Mouse (Mus musculus) midbrain, embryonic 14.5 days (tissue): Measurements from ENCODE around the gene Ccdc40. TPM values are rescaled to one million over a fixed set of nuclear protein-coding genes. Genes with fewer than 3 reads are reported as not detected.
A peak's percentile ranks its signal among the peaks of the same experiment; 100 is the strongest.

ENCODE experiments used
- ATAC-seq: fragments of 200-750 bp; cut with Nextera tagmentation; 2 replicates; pipeline ENCODE4 v1.8.0; 2017; ENCODE audit warnings: moderate number of reproducible peaks, moderate library complexity; ENCODE audit not compliant: low FRiP score, low TSS enrichment
- DNase-seq: peaks from one replicate; pipeline ENCODE4 v3.0.0-alpha.2; 2015
- H3K27ac ChIP-seq: fragments of 300-500 bp; sonication (generic); replicated peaks from 2 replicates; pipeline ENCODE4 v1.5.1; 2014; ENCODE audit warnings: mild to moderate bottlenecking, low read depth, low read length, moderate library complexity
- H3K27me3 ChIP-seq: fragments of 300-500 bp; sonication (generic); 2 replicates; pipeline ENCODE4 v1.6.1; 2014; ENCODE audit warnings: low read length, control low read depth, mixed read lengths; ENCODE audit not compliant: control insufficient read depth, insufficient read depth
- H3K36me3 ChIP-seq: fragments of 300-500 bp; sonication (generic); 2 replicates; pipeline ENCODE4 v1.6.1; 2014; ENCODE audit warnings: low read length, control low read depth; ENCODE audit not compliant: control insufficient read depth, insufficient read depth
- H3K4me1 ChIP-seq: fragments of 300-500 bp; sonication (generic); 2 replicates; pipeline ENCODE4 v1.6.1; 2014; ENCODE audit warnings: mild to moderate bottlenecking, antibody characterized with exemption, low read length, control low read depth; ENCODE audit not compliant: control insufficient read depth, insufficient read depth
- H3K4me2 ChIP-seq: fragments of 300-500 bp; sonication (generic); 2 replicates; pipeline ENCODE4 v1.6.1; 2014; ENCODE audit warnings: mild to moderate bottlenecking, low read length, moderate library complexity
- H3K4me3 ChIP-seq: fragments of 300-500 bp; sonication (generic); replicated peaks from 2 replicates; pipeline ENCODE4 v1.5.1; 2014; ENCODE audit warnings: low read depth, low read length
- H3K9ac ChIP-seq: fragments of 300-500 bp; sonication (generic); replicated peaks from 2 replicates; pipeline ENCODE4 v1.6.1; 2014; ENCODE audit warnings: mild to moderate bottlenecking, low read length, moderate library complexity
- H3K9me3 ChIP-seq: fragments of 300-500 bp; sonication (generic); 2 replicates; pipeline ENCODE4 v1.6.1; 2016; ENCODE audit warnings: low read length, control low read depth, mixed read lengths; ENCODE audit not compliant: control insufficient read depth
- WGBS: fragments of 180-500 bp; shearing (Covaris S2); extraction: QIAGEN DNeasy Blood & Tissue Kit; methylation state at CpG from one replicate; pipeline ENCODE4 v1.1.7; 2014; 5-methylcytosine and 5-hydroxymethylcytosine counted together
- polyA plus RNA-seq: library from polyadenylated mRNA; unstranded; fragments of >200 nt; fragmentation: Nextera tagmentation; extraction: Ambion mirVana; gene quantifications from 2 replicates; pipeline ENCODE4 v1.2.1, GENCODE M21; 2014

Gene Ccdc40
- polyA plus RNA-seq, 1 experiment from 2014 or later: 13.3 TPM

DNA sequence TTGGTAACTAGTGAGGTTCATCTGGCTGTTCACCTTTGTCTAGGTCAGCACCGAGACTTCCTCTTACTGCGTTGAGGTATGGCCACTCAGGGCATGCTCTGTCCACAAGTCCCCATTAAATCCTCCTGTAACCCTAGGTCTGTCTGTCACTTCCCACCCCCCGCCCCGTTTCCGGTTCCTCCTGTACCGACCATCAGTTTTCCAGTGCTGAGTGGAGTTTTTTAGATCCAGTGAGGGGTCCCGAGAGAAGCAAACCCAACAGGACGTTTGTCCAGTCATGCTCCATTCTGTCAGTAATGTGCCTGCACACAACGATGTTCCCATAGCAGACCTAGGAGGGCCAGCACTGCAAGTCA lies 29.8 kb downstream of the Ccdc40 start:
- peaks cover 4% of the 10 kb centered on the region; the same call in 1 of the 2 replicates for H3K36me3 ChIP-seq
- no peak overlapping the region; the same call in 1 of the 2 replicates for H3K9ac ChIP-seq
- ATAC-seq (no peak), DNase-seq (no peak)
- no peaks in the 10 kb centered on the region for H3K4me1 ChIP-seq
- H3K4me3 ChIP-seq: peak overlapping the region; percentile 18; the same call in 1 of the 2 replicates
- peak overlapping the region; percentile 48 for H3K4me2 ChIP-seq
- H3K27ac ChIP-seq: no peak overlapping the region
- no peaks in the 10 kb centered on the region for H3K27me3 ChIP-seq
- no peaks in the 10 kb centered on the region for H3K9me3 ChIP-seq
- 72% methylated on average over 9 of the region's 9 CpGs for WGBS

DNA sequence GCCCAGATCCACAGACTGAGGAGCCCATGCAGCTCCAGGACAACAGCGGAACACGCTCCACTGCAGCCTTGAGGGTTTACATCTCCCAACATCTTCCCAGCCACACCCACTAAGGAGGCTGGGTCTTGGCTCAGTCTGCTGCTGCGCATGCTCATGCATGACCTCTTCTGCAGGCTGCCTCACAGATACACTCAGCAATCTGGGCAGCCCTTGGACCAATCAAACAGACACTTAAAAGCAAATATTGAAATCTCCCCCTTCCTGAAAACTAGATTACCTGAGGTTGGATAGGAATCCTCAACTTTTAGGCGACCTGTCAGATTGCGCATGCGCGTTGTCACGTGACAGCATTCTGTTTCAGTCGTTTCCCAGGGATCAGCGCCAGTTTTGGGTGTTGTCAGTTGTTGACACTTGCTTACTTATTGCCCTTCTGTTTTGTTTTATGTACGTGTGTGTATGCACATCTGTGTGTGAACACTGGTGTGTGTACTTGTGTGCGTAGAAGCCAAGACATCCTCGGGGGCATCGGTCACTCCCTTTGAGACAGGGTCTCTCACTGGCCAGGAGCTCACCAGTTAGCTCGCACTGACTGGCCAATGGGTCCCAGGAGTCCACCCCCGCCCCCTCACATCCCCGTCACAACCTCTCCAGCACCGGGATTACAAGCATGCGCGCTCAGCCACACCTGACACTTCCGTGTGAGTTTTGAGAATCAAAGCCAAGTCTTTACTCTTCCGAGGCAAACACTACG lies 30.4 kb downstream of the Ccdc40 start:
- Histone ChIP-seq H3K4me1 (no peaks in the 10 kb centered on the region), H3K4me3 (peak overlapping the region; percentile 18; the same call in 1 of the 2 replicates), H3K9me3 (no peaks in the 10 kb centered on the region), H3K9ac (peak overlapping the region; percentile 9; the same call in 1 of the 2 replicates), H3K27ac (0 out of 2 replicates have a peak overlapping the region, but pooled peaks have one; percentile 3), H3K4me2 (peak overlapping the region; percentile 48), H3K36me3 (peaks cover 4% of the 10 kb centered on the region; the same call in 1 of the 2 replicates), H3K27me3 (no peaks in the 10 kb centered on the region)
- ATAC-seq: no peak
- 67% methylated on average over 23 of the region's 23 CpGs for WGBS
- DNase-seq: peak; percentile 74

DNA sequence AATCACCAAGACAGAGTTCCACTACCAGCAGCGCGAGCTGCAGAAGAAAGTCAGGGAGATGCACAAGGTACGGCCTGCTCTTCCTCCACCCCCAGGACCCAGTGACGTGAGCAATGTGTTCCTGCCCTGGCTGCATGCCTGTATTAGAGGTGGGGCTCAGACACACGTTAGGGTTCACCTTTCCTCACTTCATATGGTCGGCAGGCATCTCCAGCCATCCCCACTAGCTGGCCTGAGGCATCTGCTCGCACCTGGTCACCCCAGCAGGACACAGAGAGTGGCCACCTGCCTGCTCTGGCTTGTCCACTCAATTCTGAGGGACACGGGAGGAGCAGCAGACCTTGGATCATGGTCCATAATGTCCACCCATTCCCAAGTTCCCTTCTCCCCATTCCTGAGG lies 31.6 kb downstream of the Ccdc40 start:
- WGBS: 90% methylated on average over 8 of the region's 8 CpGs
- ATAC-seq (no peak), DNase-seq (no peak)
- H3K27ac ChIP-seq: no peak overlapping the region
- no peak overlapping the region for H3K4me3 ChIP-seq
- H3K4me2 ChIP-seq: no peak overlapping the region
- no peak overlapping the region for H3K9ac ChIP-seq
- H3K36me3 ChIP-seq: peaks cover 9% of the 10 kb centered on the region; the same call in 1 of the 2 replicates
- no peaks in the 10 kb centered on the region for H3K27me3 ChIP-seq
- no peaks in the 10 kb centered on the region for H3K9me3 ChIP-seq
- no peaks in the 10 kb centered on the region for H3K4me1 ChIP-seq

GRCm38 (mm10) chr11:119264413-119264812 lies 36.0 kb downstream of the Ccdc40 start:
- Histone ChIP-seq H3K4me3 (no peak overlapping the region), H3K9me3 (no peaks in the 10 kb centered on the region), H3K9ac (no peak overlapping the region), H3K4me2 (no peak overlapping the region), H3K4me1 (peaks cover 13% of the 10 kb centered on the region), H3K27me3 (no peaks in the 10 kb centered on the region), H3K27ac (no peak overlapping the region), H3K36me3 (peaks cover 9% of the 10 kb centered on the region; the same call in 1 of the 2 replicates)
- ATAC-seq (no peak), DNase-seq (no peak)
- WGBS: 93% methylated on average over 13 of the region's 13 CpGs

- WGBS: 76% methylated on average over 7 of the region's 7 CpGs
- Histone ChIP-seq H3K4me2 (no peak overlapping the region), H3K27ac (no peak overlapping the region), H3K4me1 (peaks cover 13% of the 10 kb centered on the region), H3K9me3 (no peaks in the 10 kb centered on the region), H3K36me3 (peaks cover 8% of the 10 kb centered on the region; the same call in 1 of the 2 replicates), H3K27me3 (no peaks in the 10 kb centered on the region), H3K4me3 (no peak overlapping the region), H3K9ac (no peak overlapping the region)
- no peak for ATAC-seq
- DNase-seq: no peak
Measured at GRCm38 (mm10) chr11:119265811-119266210, 37.4 kb downstream of the Ccdc40 start.

- peaks cover 14% of the 10 kb centered on the region for H3K36me3 ChIP-seq
- no peak overlapping the region for H3K4me3 ChIP-seq
- WGBS: 44% methylated on average over 6 of the region's 6 CpGs
- ATAC-seq (peak; percentile 25; the same call in 1 of the 2 replicates), DNase-seq (no peak)
- H3K4me1 ChIP-seq: peaks cover 13% of the 10 kb centered on the region
- H3K27ac ChIP-seq: peak overlapping the region; percentile 32; the same call in 1 of the 2 replicates
- no peaks in the 10 kb centered on the region for H3K27me3 ChIP-seq
- H3K4me2 ChIP-seq: peak overlapping the region; percentile 84
- no peaks in the 10 kb centered on the region for H3K9me3 ChIP-seq
- no peak overlapping the region for H3K9ac ChIP-seq
Measured at GRCm38 (mm10) chr11:119267241-119267674, 38.9 kb downstream of the Ccdc40 start.

GRCm38 (mm10) chr11:119267768-119268556 lies 39.6 kb downstream of the Ccdc40 start, which contains the start of gene Gaa:
Gene Gaa (plus strand): TSS chr11:119267887.
- Histone ChIP-seq H3K36me3 (peaks cover 17% of the 10 kb centered on the region), H3K9me3 (no peaks in the 10 kb centered on the region), H3K27ac (peak within 1 kb of the TSS; percentile 32), H3K27me3 (no peaks in the 10 kb centered on the region), H3K4me3 (peak within 1 kb of the TSS; percentile 64), H3K4me1 (peaks cover 13% of the 10 kb centered on the region), H3K4me2 (peak within 1 kb of the TSS; percentile 84), H3K9ac (peak within 1 kb of the TSS; percentile 76)
- WGBS: 4% methylated on average over 52 of the region's 52 CpGs
- peak; percentile 98 for DNase-seq
- peak; percentile 88 for ATAC-seq

DNA sequence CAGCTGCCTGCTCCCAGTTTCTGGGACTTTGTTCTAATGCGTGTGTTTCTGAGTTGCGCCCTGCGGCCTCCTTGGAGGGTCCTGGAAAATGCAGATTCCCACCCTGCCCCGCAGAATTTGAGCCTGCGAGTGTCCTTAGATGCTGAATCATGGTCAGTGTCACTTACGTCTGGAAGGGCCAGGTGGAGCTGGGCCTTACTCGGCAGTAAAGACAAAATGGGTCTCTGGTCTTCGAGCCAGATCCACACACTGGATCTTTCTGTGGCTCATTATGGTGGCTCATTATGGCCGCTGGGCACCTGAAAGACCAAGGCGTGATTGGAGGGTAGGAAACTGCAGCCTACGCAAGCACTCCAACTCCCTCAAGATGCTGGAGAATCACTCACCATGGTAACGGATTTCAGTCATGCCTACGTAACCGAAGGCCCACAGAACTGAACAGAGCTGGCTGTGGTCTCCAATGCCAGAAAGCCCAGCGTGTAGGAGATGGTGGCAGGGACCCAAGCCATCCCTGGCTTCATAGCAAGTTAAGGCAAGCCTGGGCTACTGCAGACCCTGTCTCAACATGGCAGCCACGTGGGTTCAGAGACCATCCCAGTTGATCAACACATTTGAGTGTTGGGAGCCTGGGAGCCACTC lies 40.3 kb downstream of the Ccdc40 start:
- Histone ChIP-seq H3K9me3 (no peaks in the 10 kb centered on the region), H3K27ac (no peak overlapping the region), H3K4me2 (peak overlapping the region; percentile 84), H3K4me1 (peaks cover 13% of the 10 kb centered on the region), H3K36me3 (peaks cover 24% of the 10 kb centered on the region), H3K9ac (peak overlapping the region; percentile 76), H3K4me3 (peak overlapping the region; percentile 64), H3K27me3 (no peaks in the 10 kb centered on the region)
- ATAC-seq (no peak), DNase-seq (peak; percentile 42)
- whole genome bisulfite sequencing: 72% methylated on average over 16 of the region's 16 CpGs
